Mouse (Mus musculus) v-Abl transformed pro-B cells (cell line): ENCODE results near the gene Hsf4.

Experiments used
- in situ Hi-C, 2 experiments: fragments of 400-800 bp; cut with MboI; formaldehyde crosslinking; loops; one replicate each; pipeline ENCODE4 v1.15.1; 2025; ENCODE audit not compliant: unreplicated experiment in 2 of 2

Gene Hsf4

DNA sequence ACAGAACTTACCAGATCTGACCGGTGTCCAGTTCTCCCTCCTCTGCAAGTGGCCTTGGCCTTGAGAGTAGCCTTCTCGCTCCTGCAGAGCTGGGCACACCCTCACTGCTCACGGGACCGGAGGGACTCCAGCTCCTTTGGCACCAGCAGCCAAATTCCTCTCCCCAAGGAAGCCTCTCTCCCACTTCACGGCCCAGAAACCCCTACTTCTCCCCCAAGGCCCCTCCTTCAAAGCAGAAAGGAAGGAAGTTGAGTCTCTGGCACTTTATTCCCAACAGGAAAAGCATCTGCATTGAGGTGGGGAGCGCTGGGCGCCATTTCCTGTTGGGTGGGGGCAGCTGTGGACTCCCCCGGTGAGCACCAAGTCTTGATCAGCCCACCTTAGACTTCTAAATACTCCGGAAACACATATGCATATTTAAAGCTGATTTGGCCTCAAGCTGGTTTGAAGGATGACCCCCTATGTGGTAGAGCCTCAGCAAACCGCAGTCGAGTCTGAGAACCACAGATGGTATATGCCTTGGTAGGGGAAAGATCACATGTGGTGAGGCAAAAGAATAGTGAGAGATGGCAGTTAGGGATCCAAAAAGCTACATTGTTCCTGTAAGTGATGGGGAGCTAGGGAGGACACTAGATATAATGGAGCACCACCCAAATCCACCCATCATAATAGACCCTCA, 26.4 kb downstream of the Hsf4 start, which contains the start of gene Exoc3l:
Gene Exoc3l, minus strand, starts transcription at position 207 of the 679 bp plus-strand sequence.
- in situ Hi-C loops = no loop called here

DNA sequence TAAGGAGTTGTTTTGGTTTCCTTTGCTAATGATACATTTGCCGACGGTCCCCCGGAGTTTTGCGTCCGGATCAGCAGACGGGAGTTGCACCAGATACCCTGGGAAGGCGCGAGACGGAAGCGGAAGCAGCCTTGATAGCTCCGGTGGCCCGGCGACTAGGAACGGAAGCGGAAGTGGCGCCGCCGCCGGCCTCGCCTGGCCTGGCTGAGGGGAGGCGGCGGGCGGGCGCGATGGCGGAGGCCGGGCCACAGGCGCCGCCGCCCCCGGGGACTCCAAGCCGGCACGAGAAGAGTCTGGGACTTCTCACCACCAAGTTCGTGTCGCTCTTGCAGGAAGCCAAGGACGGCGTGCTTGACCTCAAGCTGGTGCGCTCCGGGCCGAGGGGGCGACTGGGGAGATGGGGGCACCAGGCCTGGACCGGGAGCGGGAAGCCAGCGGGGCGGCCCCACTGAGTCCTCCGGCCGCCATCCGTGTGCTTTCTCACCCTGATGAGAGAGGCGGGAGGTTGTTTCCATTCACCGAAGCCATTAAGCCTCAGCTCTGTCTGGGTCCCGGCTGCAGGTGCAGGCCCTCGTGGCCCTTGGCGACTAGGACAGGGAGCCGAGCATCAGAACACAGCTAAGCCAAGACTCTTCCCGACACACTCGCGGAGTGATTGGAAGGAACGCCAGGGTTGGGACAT, 28.1 kb downstream of the Hsf4 start, which contains the start of gene E2f4:
Gene E2f4, plus strand, starts transcription at position 153 of the 682 bp plus-strand sequence.
- in situ Hi-C loops = no loop called here

DNA sequence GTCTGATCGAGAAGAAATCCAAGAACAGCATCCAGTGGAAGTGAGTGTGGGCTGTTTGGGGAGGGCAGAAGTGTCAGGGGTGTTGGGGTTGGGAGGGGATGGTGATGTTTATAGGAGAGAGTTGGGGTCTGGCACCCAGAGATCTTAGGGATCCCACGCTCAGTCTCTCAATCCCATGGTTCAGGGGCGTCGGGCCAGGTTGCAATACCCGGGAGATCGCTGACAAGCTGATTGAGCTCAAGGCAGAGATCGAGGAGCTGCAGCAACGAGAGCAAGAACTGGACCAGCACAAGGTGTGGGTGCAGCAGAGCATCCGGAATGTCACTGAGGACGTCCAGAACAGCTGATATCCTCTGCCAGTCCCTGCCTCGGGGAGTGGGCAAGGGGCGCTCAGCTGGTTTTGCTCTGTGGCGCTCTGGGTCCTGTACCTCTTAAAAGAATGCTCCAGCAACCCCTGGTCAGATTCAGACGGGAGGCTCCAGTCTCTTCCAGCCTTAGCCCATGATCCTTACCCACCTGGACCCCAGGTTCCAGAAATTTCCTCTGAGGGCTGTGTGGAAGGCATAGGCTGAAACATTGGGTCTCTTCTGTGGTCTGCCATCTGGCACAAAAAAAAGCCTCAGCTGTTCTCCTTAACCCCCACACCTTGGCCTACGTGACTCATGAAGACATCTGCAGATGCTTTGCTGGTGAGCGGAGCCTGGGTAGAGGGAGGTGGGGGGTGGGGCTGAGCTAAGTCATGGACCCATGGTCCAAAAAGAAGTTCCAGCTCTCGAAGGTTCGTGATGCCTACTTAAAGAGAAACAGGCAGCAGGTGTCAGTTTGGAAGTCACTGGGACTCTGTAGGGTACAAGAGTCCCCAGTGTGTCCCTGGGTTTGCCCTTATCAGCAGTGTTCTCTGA, 29.0 kb downstream of the Hsf4 start:
- in situ Hi-C loops = no loop called here

DNA sequence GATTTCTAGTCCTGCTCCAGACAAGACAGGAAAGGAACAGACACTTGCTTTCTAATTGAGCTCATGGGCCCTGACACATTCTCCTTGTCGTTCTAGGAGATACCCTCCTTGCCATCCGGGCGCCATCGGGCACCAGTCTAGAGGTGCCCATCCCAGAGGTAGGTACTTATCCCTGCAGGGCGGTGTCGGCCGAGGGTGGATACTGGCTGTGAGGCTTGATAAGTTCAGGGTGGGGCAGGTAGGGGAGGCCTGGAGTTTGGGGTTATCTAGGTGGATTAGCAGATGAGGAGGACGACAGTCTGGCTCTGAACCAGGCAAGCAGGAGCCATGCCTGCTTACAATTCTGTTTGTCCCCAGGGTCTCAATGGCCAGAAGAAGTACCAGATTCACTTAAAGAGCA, 30.4 kb downstream of the Hsf4 start:
- in situ Hi-C loops = no loop called here

DNA sequence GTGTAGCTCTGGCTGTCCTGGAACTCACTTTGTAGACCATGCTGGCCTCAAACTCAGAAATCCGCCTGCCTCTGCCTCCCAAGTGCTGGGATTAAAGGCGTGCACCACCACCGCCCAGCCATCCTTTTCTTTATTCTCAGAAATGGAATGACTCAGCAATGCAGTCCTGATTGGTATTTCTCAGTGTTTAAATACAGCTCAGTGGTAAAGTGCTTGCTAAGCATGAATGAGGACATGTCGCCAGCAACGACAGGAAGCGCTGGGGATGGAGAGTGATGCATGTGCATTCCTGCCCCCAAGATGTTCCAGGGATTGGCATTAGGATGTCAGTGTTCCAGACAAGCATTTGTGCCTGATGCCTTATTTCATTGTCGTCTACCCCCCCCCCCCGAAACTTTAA, 33.8 kb downstream of the Hsf4 start:
- in situ Hi-C loops = no loop called here

DNA sequence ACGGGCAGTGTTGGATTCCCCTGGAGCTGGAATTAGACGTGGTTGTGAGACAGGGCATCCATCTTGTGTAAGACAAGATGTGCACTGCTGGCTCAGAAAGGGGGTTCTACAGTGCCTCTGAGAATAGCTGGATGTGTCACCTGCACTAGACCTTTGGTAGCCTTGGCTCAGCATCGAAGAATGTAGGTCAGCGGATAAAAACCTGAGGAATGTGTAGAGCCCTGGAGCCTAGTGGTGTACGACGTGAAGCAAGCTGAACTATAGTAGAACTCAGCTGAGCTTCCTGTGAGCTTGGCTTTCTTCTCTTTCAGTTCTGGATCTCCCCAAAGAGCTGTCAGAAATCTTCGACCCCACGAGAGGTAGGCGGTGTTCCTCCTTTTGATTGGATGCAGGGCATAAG, 34.3 kb downstream of the Hsf4 start:
- in situ Hi-C loops = no loop called here

DNA sequence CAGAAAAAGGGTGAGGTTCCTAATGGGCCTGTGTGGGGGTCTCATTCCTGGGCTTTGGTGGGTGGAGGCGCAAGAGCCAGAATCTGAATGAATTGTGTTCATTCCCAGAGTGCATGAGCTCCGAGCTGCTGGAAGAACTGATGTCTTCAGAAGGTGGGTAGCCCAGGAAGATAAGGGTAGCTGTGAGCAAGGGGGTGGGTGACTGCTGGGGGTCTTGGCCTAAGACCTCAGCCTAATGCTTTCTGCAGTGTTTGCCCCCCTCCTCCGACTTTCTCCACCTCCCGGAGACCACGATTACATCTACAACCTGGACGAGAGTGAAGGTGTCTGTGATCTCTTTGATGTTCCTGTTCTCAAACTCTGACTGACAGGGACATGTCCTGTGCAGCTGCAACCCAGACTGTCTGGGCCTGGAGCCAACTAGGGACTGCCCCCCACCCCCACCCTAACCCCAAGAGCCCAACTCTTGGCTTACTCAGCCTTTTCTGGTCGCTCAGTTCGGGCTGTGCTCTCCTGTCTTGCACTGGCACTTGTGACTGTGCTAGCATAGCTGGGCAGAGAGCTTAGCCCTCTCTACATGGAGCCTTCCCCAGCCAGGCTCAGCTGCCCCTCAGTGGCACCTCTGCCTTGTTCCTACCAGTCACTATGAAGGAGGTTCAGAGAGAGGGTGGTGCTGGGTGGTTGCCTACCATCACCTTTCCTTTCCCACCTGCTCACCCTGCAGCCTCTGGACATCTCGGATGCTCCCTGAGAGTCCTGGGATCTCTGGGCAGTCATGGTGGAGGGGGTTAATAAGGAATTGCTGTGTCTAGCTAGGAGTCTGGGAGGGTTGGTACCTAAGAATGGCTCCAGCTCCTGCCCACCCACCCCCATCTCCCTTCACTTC, 35.0 kb downstream of the Hsf4 start:
- in situ Hi-C loops = no loop called here

DNA sequence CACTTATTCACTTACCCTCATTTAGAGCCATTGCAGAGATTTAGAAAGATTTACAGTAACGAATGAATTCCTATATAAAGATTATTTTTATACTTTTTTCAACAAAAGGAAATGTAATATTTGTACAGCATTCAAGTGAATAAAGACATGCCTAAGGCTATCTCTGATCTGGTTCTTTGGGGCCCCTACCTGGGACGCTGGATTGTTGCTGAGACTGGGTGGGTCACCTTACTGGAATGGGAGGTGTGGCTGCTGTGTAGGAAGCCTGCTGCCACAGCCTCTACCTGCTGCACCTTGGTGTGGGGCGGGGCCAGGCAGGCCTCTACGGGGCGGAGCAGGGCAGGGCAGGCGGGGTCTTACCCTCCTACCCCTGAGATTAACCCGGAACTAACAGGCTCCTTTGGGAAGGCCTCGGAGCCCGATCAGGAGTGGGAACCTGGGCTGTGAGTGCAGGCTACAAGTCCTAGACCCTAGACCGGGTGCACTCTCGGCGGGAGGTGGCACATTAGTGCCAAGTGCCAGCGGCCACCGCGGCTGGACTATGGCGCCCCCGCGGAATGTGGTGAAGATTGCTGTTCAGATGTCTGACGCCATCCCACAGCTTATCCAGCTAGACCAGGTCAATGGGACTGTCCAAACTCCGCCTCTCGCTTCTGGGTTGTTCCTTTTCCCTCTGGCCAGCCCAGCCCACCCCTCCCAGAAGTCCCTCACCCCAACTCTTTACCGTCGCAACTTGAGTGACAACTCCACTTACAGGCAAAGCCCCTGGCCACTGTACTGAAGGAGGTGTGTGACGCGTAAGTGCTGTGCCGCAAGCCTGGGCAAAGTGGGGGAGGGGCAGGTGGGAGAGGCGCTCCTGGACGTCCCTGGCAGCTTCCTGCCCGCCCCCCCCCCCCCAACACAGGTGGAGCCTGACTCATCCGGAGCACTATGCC, 35.9 kb downstream of the Hsf4 start, which contains the start of gene Elmo3:
Gene Elmo3, plus strand, starts transcription at position 391 of the 935 bp plus-strand sequence.
- in situ Hi-C loops = no loop called here

DNA sequence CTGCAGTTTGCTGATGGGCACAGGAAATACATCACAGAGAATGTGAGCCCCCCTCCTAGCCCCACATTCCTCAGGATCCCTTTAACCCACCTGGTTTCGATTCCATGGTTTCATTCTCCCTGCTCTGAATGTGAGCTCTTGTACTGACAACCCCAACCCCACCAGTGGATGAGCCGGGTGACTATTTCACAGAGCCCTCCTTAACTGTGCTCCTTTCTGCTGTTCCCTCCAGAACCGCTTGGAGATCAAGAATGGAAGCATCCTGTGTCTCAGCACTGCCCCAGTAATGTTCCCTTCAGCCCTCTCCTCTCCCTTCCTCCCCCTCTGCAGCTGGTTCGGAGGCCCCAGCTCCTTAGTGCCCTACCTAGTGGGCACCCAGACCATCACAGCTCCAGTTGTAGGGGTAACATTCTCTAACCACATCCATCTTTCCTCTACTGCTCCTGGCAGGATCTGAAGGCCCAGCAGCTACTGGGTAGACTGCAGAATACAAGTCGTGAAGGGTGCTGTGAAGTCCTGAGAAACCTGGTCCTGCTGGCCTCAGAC, 36.6 kb downstream of the Hsf4 start:
- in situ Hi-C loops = no loop called here

DNA sequence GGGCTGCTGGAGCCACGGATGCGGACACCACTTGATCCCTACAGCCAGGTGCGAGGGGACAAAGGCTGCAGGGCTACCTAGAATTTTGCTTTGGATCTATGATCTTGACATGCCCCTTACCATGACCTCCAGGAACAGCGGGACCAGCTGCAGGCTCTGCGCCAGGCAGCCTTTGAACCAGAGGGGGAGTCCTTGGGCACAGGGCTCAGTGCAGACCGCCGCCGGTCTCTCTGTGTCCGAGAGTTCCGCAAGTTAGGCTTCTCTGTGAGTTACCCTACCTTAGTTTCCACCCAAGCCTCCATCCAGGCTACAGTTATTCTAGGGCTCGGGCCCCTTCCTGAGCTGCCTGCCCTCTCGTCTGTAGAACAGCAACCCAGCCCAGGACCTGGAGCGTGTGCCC, 38.1 kb downstream of the Hsf4 start:
- in situ Hi-C loops = no loop called here

DNA sequence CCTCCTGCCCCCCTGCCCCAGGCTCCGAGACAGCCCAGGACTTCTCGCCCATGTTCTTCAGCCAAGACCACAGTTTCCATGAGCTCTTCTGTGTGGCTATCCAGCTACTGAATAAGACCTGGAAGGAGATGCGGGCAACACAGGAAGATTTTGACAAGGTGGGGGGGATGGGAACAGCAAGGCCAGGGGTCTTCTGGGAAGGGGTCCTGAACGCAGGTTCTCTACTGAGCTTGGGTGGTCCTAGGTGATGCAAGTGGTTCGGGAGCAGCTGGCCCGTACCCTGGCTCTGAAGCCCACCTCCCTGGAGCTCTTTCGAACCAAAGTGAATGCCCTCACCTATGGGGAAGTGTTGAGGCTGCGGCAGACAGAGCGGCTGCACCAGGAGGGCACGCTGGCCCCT, 38.8 kb downstream of the Hsf4 start:
- in situ Hi-C loops = no loop called here

DNA sequence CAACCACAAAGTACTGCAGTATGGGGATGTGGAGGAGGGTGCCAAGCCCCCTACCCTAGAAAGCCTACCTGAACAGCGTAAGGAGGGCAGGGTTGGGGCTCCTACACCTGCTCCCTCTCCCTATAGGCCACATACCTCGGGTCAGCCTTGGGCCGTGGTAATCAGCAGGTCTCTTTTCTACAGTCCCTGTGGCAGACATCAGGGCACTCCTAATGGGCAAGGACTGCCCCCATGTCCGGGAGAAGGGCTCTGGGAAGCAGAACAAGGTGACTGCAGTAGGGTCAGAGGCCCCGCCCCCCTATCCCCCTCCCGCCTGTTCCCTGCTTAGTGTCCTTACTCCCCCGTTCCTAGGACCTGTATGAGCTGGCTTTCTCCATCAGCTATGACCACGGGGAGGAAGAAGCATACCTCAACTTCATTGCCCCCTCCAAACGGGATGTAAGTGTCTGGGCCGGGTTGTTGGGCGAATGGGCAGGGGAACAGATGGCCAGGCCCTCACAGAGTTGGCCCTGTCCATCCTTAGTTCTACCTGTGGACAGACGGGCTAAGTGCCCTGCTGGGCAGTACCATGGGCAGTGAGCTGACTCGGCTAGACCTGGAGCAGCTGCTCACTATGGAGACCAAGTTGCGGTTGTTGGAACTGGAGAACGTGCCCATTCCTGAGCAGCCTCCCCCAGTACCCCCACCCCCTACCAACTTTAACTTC, 39.7 kb downstream of the Hsf4 start:
- in situ Hi-C loops = no loop called here

DNA sequence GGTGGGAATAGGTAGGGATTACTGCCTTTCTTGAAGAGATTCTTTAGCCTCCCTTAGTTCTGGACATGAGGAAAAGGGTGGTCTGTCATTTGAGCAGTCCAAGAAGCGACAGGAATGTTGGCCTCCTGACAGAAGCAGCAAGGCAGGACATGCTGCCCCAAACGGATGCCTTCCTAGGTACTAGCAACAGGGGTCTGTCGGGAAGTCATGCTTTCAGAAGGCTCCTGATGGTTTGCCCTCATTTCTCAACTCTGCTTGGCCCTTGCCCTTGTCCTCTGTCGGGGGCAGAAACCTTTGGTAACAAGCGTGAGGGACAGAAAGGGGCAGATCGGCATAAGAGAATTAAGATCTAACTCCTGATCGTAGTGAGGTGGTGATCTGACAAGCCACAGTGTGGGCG, 40.5 kb downstream of the Hsf4 start:
- in situ Hi-C loops = no loop called here

DNA sequence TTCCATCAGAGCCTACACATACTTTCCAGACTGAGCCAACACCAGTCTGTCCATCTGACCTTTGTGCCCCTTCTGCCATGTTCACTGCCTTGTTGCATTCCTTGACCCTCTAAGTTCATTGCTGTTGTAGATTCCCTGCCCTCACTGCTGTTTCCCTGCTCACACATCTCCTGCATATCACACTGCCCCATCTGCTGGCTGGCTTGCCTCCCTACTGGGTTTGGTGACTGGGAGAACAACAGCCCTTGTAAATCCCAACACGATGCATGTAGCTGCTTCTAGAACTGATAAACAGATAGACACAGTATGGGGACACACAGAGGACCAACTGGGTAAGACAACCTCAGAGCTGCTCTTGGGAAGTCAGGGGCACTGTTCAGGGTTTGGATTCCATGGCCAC, 42.1 kb downstream of the Hsf4 start:
- in situ Hi-C loops = no loop called here

DNA sequence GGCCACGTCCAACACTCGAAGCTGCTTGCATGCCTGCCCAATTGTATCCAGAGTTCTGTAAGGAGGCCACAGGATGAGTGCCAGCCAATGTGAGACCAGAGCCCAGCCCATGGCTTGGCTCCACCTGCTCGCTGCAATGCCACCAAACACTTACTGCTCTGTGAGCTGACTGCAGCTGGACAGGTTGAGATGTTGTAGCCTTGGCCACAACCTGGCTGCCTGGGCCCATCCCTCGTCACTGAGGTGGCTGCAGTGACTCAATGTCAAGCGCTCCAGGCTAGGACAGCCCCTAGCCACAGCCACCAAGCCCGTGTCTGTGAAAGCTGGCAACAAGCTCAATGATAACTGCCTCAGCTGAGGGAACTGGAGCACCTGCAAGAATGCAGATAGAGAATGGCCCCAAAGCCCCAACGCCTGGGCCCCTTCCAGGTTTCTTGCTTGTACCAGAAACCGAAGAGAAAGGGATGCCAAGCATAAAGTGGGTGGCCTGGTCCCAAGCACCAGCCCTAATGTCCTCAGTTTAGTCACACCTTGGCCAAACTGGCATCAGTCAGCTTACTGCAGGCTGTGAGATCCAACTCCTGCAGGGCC, 43.4 kb downstream of the Hsf4 start:
- in situ Hi-C loops = no loop called here

DNA sequence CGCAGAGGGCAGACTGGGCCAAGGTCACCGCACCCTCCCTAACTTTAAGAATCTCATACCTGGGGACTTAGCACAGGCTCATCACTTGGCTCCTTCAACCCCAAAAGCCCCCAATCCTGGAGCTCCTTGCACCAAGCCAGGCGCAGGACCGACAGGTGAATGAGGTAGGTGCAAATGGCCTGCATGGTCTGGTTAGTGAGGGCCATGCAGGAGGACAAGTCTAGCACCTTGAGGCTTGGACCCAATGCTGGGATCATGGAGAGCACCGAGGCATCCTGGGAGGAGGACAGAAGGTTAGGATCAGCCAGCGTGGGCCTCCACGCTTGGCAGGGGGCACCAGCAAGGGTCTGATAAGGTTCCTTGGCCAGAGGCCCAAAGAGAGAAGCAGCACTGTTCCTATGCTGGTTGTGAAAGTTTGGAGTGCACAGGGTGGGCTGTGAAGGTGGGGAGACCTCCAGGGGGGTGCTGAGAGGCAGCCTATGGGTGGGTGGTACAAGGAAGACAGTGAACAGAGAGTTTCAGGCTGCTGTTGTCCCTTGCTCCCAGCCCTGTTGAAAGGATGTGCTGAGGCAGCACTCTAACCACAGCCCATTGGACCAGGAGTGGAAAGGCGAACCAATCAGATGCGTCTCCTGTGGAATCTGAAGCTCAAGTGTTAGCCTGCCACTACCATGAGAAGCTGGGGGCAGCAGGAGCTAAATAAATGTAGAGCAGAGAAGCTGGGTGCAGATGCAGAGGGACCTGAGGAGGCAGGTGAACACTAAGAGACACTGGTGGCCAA, 44.2 kb downstream of the Hsf4 start:
- in situ Hi-C loops = no loop called here

DNA sequence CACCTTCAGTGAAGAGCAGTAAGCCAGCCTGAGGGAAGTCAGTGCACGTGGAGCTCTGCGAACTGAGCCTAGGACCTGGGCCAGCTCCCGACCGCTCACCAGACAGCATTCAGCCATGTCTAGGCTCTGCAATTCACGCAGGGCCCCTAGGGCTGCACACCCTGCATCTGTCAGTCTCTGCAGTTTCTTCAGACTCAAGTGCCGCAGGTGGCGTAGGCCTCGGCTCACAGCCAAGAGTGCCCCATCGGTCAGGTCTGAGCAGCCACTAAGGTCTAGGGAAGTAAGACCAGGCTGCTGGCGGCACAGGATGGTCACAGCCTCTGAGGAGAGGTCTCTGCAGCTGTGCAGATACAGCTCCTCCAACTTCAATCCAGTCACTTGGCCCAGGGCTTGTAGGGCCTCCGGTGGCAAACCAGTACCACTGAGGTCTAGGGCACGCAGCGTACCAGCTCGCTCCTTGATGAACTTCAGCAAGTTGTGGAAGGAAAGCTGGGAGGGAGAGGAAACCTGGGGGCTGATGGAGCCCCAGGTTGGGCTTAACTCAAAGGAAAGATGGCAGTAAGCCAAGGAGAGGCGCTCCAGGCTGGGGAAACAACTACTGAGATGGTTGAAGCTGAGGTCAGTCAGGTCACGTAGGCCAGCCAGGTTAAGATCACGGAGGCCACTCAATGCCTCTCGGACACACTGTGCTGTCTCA, 45.6 kb downstream of the Hsf4 start:
- in situ Hi-C loops = no loop called here
